Mouse (Mus musculus): Measurements from ENCODE around the gene Slc25a13. TPM values are rescaled to one million over a fixed set of nuclear protein-coding genes. Genes with fewer than 3 reads are reported as not detected.
"Not testable (repeated sequence)": the region's sequence is repeated elsewhere in the genome, so short reads cannot be mapped to it uniquely, and the experiment has no call there.

Gene Slc25a13
- polyA plus RNA-seq, 1 experiment: not detected

GRCm38 (mm10) chr6:6183601-6184000 is 33.4 kb downstream of the Slc25a13 start:
- H3K27ac ChIP-seq (ENCODE audit: insufficient read depth, low read depth, low read length): no peak overlapping the region
- TF ChIP-seq POLR2A (IDR thresholded peaks at IDR 0.05; ENCODE audit: insufficient read depth, low read depth, low read length) (no peak), CTCF (IDR thresholded peaks at IDR 0.05; ENCODE audit: insufficient read depth, low read depth, low read length) (no peak)
- no peak overlapping the region for H3K4me3 ChIP-seq (ENCODE audit: insufficient read depth, low read depth, low read length)
- 70% methylated on average over 8 of the region's 8 CpGs for whole genome bisulfite sequencing
- H3K4me1 ChIP-seq (ENCODE audit: control insufficient read depth, insufficient read depth, low read length): no peaks in the 10 kb centered on the region

- Histone ChIP-seq H3K27ac (ENCODE audit: insufficient read depth, low read depth, low read length) (no peak overlapping the region), H3K4me1 (ENCODE audit: control insufficient read depth, insufficient read depth, low read length) (no peaks in the 10 kb centered on the region), H3K4me3 (ENCODE audit: insufficient read depth, low read depth, low read length) (no peak overlapping the region)
- TF ChIP-seq CTCF (IDR thresholded peaks at IDR 0.05; ENCODE audit: insufficient read depth, low read depth, low read length) (no peak), POLR2A (IDR thresholded peaks at IDR 0.05; ENCODE audit: insufficient read depth, low read depth, low read length) (no peak)
- WGBS: 83% methylated on average over 7 of the region's 7 CpGs
Measured at GRCm38 (mm10) chr6:6182191-6182590, 34.8 kb downstream of the Slc25a13 start.

- H3K4me3 ChIP-seq (ENCODE audit: insufficient read depth, low read depth, low read length); H3K4me1 ChIP-seq (ENCODE audit: control insufficient read depth, insufficient read depth, low read length); H3K27ac ChIP-seq (ENCODE audit: insufficient read depth, low read depth, low read length): not testable (repeated sequence)
- WGBS: 96% methylated on average over 15 of the region's 15 CpGs
Measured at GRCm38 (mm10) chr6:6178341-6178740, 38.6 kb downstream of the Slc25a13 start.

GRCm38 (mm10) chr6:6175350-6175971 is 41.5 kb downstream of the Slc25a13 start:
- H3K4me3 ChIP-seq (ENCODE audit: insufficient read depth, low read depth, low read length): no peak overlapping the region
- TF ChIP-seq CTCF (IDR thresholded peaks at IDR 0.05; ENCODE audit: insufficient read depth, low read depth, low read length) (no peak), POLR2A (IDR thresholded peaks at IDR 0.05; ENCODE audit: insufficient read depth, low read depth, low read length) (no peak)
- H3K4me1 ChIP-seq (ENCODE audit: control insufficient read depth, insufficient read depth, low read length): peaks cover 4% of the 10 kb centered on the region; the same call in 1 of the 2 replicates
- 83% methylated on average over 5 of the region's 5 CpGs for WGBS
- H3K27ac ChIP-seq (ENCODE audit: insufficient read depth, low read depth, low read length): no peak overlapping the region

GRCm38 (mm10) chr6:6173935-6174561 is 42.9 kb downstream of the Slc25a13 start:
- WGBS: 69% methylated on average over 9 of the region's 9 CpGs
- Histone ChIP-seq H3K27ac (ENCODE audit: insufficient read depth, low read depth, low read length) (no peak overlapping the region), H3K4me1 (ENCODE audit: control insufficient read depth, insufficient read depth, low read length) (peaks cover 4% of the 10 kb centered on the region; the same call in 1 of the 2 replicates), H3K4me3 (ENCODE audit: insufficient read depth, low read depth, low read length) (no peak overlapping the region)
- TF ChIP-seq CTCF (IDR thresholded peaks at IDR 0.05; ENCODE audit: insufficient read depth, low read depth, low read length): no peak

GRCm38 (mm10) chr6:6173166-6173934 is 43.6 kb downstream of the Slc25a13 start:
- Histone ChIP-seq H3K4me1 (ENCODE audit: control insufficient read depth, insufficient read depth, low read length) (peaks cover 7% of the 10 kb centered on the region), H3K27ac (ENCODE audit: insufficient read depth, low read depth, low read length) (no peak overlapping the region), H3K4me3 (ENCODE audit: insufficient read depth, low read depth, low read length) (no peak overlapping the region)
- TF ChIP-seq POLR2A (IDR thresholded peaks at IDR 0.05; ENCODE audit: insufficient read depth, low read depth, low read length) (no peak), CTCF (IDR thresholded peaks at IDR 0.05; ENCODE audit: insufficient read depth, low read depth, low read length) (no peak)
- WGBS: 46% methylated on average over 15 of the region's 15 CpGs

GRCm38 (mm10) chr6:6168566-6169134 is 48.3 kb downstream of the Slc25a13 start:
- 81% methylated on average over 11 of the region's 11 CpGs for WGBS

GRCm38 (mm10) chr6:6167339-6168126 is 49.4 kb downstream of the Slc25a13 start:
- Histone ChIP-seq H3K27ac (ENCODE audit: insufficient read depth, low read depth, low read length) (no peak overlapping the region), H3K4me1 (ENCODE audit: control insufficient read depth, insufficient read depth, low read length) (peaks cover 3% of the 10 kb centered on the region), H3K4me3 (ENCODE audit: insufficient read depth, low read depth, low read length) (no peak overlapping the region)
- TF ChIP-seq CTCF (IDR thresholded peaks at IDR 0.05; ENCODE audit: insufficient read depth, low read depth, low read length) (no peak), POLR2A (IDR thresholded peaks at IDR 0.05; ENCODE audit: insufficient read depth, low read depth, low read length) (no peak)
- WGBS: 94% methylated on average over 10 of the region's 10 CpGs

More at GRCm38 (mm10) chr6:6168566-6169134, 48.3 kb downstream of the Slc25a13 start:
- Histone ChIP-seq H3K4me3 (ENCODE audit: insufficient read depth, low read depth, low read length) (no peak overlapping the region), H3K27ac (ENCODE audit: insufficient read depth, low read depth, low read length) (no peak overlapping the region), H3K4me1 (ENCODE audit: control insufficient read depth, insufficient read depth, low read length) (peaks cover 6% of the 10 kb centered on the region)
- TF ChIP-seq POLR2A (IDR thresholded peaks at IDR 0.05; ENCODE audit: insufficient read depth, low read depth, low read length): no peak
- TF ChIP-seq CTCF (IDR thresholded peaks at IDR 0.05; ENCODE audit: insufficient read depth, low read depth, low read length): no peak
